Mouse (Mus musculus) heart, postnatal 4 days (tissue): Measurements from ENCODE around the gene Rtn2. TPM values are rescaled to one million over a fixed set of nuclear protein-coding genes. Genes with fewer than 3 reads are reported as not detected.

Source experiments
- DNase-seq: peaks from one replicate; pipeline ENCODE4 v3.0.0; 2021
- total RNA-seq, 2 experiments: library from RNA; stranded (reverse); gene quantifications; 2 replicates each; pipeline ENCODE4 v1.2.3; 2021

Gene Rtn2
- total RNA-seq, 2 experiments from 2014 or later = 30.2 to 32.3 TPM

- no peak for DNase-seq
Measured at GRCm38 (mm10) chr7:19320637-19321036, 38.2 kb downstream of the Rtn2 start.

- no peak for DNase-seq
Measured at GRCm38 (mm10) chr7:19321464-19321863, 39.0 kb downstream of the Rtn2 start.

GRCm38 (mm10) chr7:19322489-19322888, 40.1 kb downstream of the Rtn2 start:
- DNase-seq = no peak

- no peak for DNase-seq
Measured at GRCm38 (mm10) chr7:19324221-19324620, 41.8 kb downstream of the Rtn2 start.

GRCm38 (mm10) chr7:19325262-19326199, 43.1 kb downstream of the Rtn2 start:
- no peak for DNase-seq

- peak; percentile 96 for DNase-seq
Measured at GRCm38 (mm10) chr7:19326359-19326758, 43.9 kb downstream of the Rtn2 start.

- peak; percentile 95 for DNase-seq
Measured at GRCm38 (mm10) chr7:19327128-19327527, 44.7 kb downstream of the Rtn2 start.

GRCm38 (mm10) chr7:19327782-19328181, 45.4 kb downstream of the Rtn2 start:
- no peak for DNase-seq

GRCm38 (mm10) chr7:19328425-19328824, 46.0 kb downstream of the Rtn2 start:
- DNase-seq = no peak

- DNase-seq = no peak
Measured at GRCm38 (mm10) chr7:19331910-19332309, 49.5 kb downstream of the Rtn2 start.

GRCm38 (mm10) chr7:19332709-19333352, 50.4 kb downstream of the Rtn2 start:
- DNase-seq = peak; percentile 88

- peak; percentile 20 for DNase-seq
Measured at GRCm38 (mm10) chr7:19335583-19335982, 53.2 kb downstream of the Rtn2 start.

- DNase-seq = no peak
Measured at GRCm38 (mm10) chr7:19337122-19337521, 54.7 kb downstream of the Rtn2 start.

GRCm38 (mm10) chr7:19338060-19338459, 55.6 kb downstream of the Rtn2 start:
- no peak for DNase-seq

- no peak for DNase-seq
Measured at GRCm38 (mm10) chr7:19338596-19338995, 56.2 kb downstream of the Rtn2 start.

GRCm38 (mm10) chr7:19341250-19341649, 58.8 kb downstream of the Rtn2 start:
- DNase-seq = no peak

- peak; percentile 84 for DNase-seq
Measured at GRCm38 (mm10) chr7:19341761-19342409, 59.5 kb downstream of the Rtn2 start.

- DNase-seq = peak; percentile 94
Measured at GRCm38 (mm10) chr7:19342481-19343027, 60.1 kb downstream of the Rtn2 start.

- DNase-seq = peak; percentile 85
Measured at GRCm38 (mm10) chr7:19343210-19343808, 60.9 kb downstream of the Rtn2 start.

- DNase-seq = no peak
Measured at GRCm38 (mm10) chr7:19344237-19344847, 61.9 kb downstream of the Rtn2 start, which contains the start of gene Ercc1. TSS of gene Ercc1 (plus strand) at chr7:19344778.

- DNase-seq = peak; percentile 93
Measured at GRCm38 (mm10) chr7:19344938-19345471, 62.6 kb downstream of the Rtn2 start.
